In genomic region chr2:91042651-91043398, GRCm38 (mm10) we compare ENCODE assay signal across 9 mouse cellular contexts. TPM values are rescaled to one million over a fixed set of nuclear protein-coding genes. Genes with fewer than 3 reads are reported as not detected.
DNase-seq lines count a peak whose midpoint lies in the region; ATAC-seq lines count a peak whose summit lies in the region.
"Had no signal": no experiment of that assay in that cellular context is flagged by ENCODE, and none has a peak within 500 bp of the region (broad histone marks: within the 10 kb centered on the region; RNA-seq: fewer than 3 reads in every experiment).

No protein-coding gene starts in this region.

- H3K36me3 ChIP-seq in kidney, embryonic 14.5 days (ENCODE audit: control insufficient read depth, insufficient read depth, low read length), result no peaks in the 10 kb centered on the region
- no peaks in the 10 kb centered on the region for H3K36me3 ChIP-seq in kidney, embryonic 16.5 days (ENCODE audit: insufficient read depth, low read length)

- no peak overlapping the region for H3K4me2 ChIP-seq in kidney, embryonic 14.5 days (replicated peaks; ENCODE audit: low read depth, low read length)
- H3K4me2 ChIP-seq in kidney, embryonic 16.5 days (replicated peaks; ENCODE audit: low read depth, low read length), result no peak overlapping the region

- peak; percentile 17; the same call in 1 of the 2 replicates for ATAC-seq in kidney, embryonic 14.5 days (ENCODE audit: low FRiP score, low TSS enrichment)
- no peak; the same call in 1 of the 2 replicates for ATAC-seq in kidney, embryonic 16.5 days (ENCODE audit: low FRiP score, low TSS enrichment)
- ATAC-seq in granulocyte monocyte progenitor cell, adult 5-6 weeks (replicated peaks; ENCODE audit: poor library complexity, severe bottlenecking), result peak; percentile 98
- peak; percentile 81 for ATAC-seq in monocyte, adult 5-6 weeks (replicated peaks; ENCODE audit: insufficient number of reproducible peaks, low FRiP score, low TSS enrichment, poor library complexity, severe bottlenecking)

- H3K4me1 ChIP-seq in kidney, embryonic 14.5 days (ENCODE audit: control insufficient read depth, insufficient read depth, low read length), result no peaks in the 10 kb centered on the region
- H3K4me1 ChIP-seq in kidney, embryonic 16.5 days (ENCODE audit: insufficient read depth, low read length), result peaks cover 4% of the 10 kb centered on the region; the same call in 1 of the 2 replicates

- H3K27me3 ChIP-seq in kidney, embryonic 14.5 days (ENCODE audit: control insufficient read depth, insufficient read depth, low read length), result no peaks in the 10 kb centered on the region
- no peaks in the 10 kb centered on the region for H3K27me3 ChIP-seq in kidney, embryonic 16.5 days (ENCODE audit: insufficient read depth, low read length)

- no peaks in the 10 kb centered on the region for H3K9me3 ChIP-seq in kidney, embryonic 14.5 days (ENCODE audit: control insufficient read depth, low read length)
- H3K9me3 ChIP-seq in kidney, embryonic 16.5 days (ENCODE audit: low read length), result no peaks in the 10 kb centered on the region

- no peak overlapping the region for H3K9ac ChIP-seq in kidney, embryonic 14.5 days (ENCODE audit: low read depth, low read length)
- no peak overlapping the region for H3K9ac ChIP-seq in kidney, embryonic 16.5 days (replicated peaks; ENCODE audit: low read length)

- H3K4me3 ChIP-seq in kidney, embryonic 14.5 days (ENCODE audit: low read length), result no peak overlapping the region
- H3K4me3 ChIP-seq in kidney, embryonic 16.5 days (ENCODE audit: low read length), result no peak overlapping the region

- DNase-seq in CD8-positive naive resting alpha-beta T cell, adult 2 months (ENCODE audit: low read depth in 2 of 2, low spot score in 2 of 2), result peak; percentile 39 to 41
- no peak for DNase-seq in MN1 (ENCODE audit: low spot score)
- DNase-seq in adrenal gland, adult 8-10 months, result no peak
- no peak for DNase-seq in spleen, postnatal 14 days (ENCODE audit: low spot score in 2 of 2)
- DNase-seq: cerebellum, adult 2 months had no signal

- no peak overlapping the region for H3K27ac ChIP-seq in kidney, embryonic 14.5 days (ENCODE audit: low read depth, low read length)
- no peak overlapping the region for H3K27ac ChIP-seq in kidney, embryonic 16.5 days (ENCODE audit: low read length)

- WGBS in kidney, embryonic 14.5 days, result 63% methylated on average over 21 of the region's 21 CpGs
- 65% methylated on average over 21 of the region's 21 CpGs for WGBS in kidney, embryonic 16.5 days

RNA-seq across cellular contexts. Expression of gene Rapsn, which starts 7.4 kb away (rescaled TPM):
- polyA plus RNA-seq in kidney, embryonic 14.5 days (2014; fragmentation: Nextera tagmentation; extraction: Ambion mirVana), result 0.74 and 2.0 TPM in 2 replicates
- 2.4 and 3.0 TPM in 2 replicates for polyA plus RNA-seq in kidney, embryonic 16.5 days (2015; fragmentation: Nextera tagmentation; extraction: Ambion mirVana)
- total RNA-seq in granulocyte monocyte progenitor cell, adult 5-6 weeks (2014; fragmentation: Nextera tagmentation), result 1.5 and 8.2 TPM in 2 replicates
- 0.39 TPM in 1 of 2 replicates, not detected in the other for total RNA-seq in granulocyte monocyte progenitor cell, adult 5-6 weeks (2017)
- total RNA-seq in monocyte, adult 5-6 weeks (2017), result 4.3 TPM in 1 of 3 replicates, not detected in the others
- 1 to 10 TPM; 1.6 to 7.5 (median 3.5) TPM for total RNA-seq in adrenal gland, adult 8-10 months (2022)

RNA-seq across cellular contexts. Expression of gene Psmc3, which starts 11.0 kb away (rescaled TPM):
- 356 and 399 TPM in 2 replicates for polyA plus RNA-seq in kidney, embryonic 14.5 days (2014; fragmentation: Nextera tagmentation; extraction: Ambion mirVana)
- 357 and 361 TPM in 2 replicates for polyA plus RNA-seq in kidney, embryonic 16.5 days (2015; fragmentation: Nextera tagmentation; extraction: Ambion mirVana)
- 155 and 159 TPM in 2 replicates for total RNA-seq in granulocyte monocyte progenitor cell, adult 5-6 weeks (2014; fragmentation: Nextera tagmentation)
- 282 TPM in 2 replicates for total RNA-seq in granulocyte monocyte progenitor cell, adult 5-6 weeks (2017)
- total RNA-seq in monocyte, adult 5-6 weeks (2017), result 235 to 255 TPM (median 248 TPM) in 3 replicates
- 100 to 1,000 TPM; 172 to 187 (median 179) TPM for total RNA-seq in adrenal gland, adult 8-10 months (2022)

RNA-seq across cellular contexts. Expression of gene Slc39a13, which starts 27.4 kb away (rescaled TPM):
- polyA plus RNA-seq in kidney, embryonic 14.5 days (2014; fragmentation: Nextera tagmentation; extraction: Ambion mirVana), result 31.1 and 32.8 TPM in 2 replicates
- 44.6 and 57.9 TPM in 2 replicates for polyA plus RNA-seq in kidney, embryonic 16.5 days (2015; fragmentation: Nextera tagmentation; extraction: Ambion mirVana)
- 10.0 and 35.1 TPM in 2 replicates for total RNA-seq in granulocyte monocyte progenitor cell, adult 5-6 weeks (2014; fragmentation: Nextera tagmentation)
- 4.8 and 9.4 TPM in 2 replicates for total RNA-seq in granulocyte monocyte progenitor cell, adult 5-6 weeks (2017)
- total RNA-seq in monocyte, adult 5-6 weeks (2017), result 15.6 to 33.3 TPM (median 26.7 TPM) in 3 replicates
- total RNA-seq in adrenal gland, adult 8-10 months (2022), result 10 to 100 TPM; 31.4 to 57.3 (median 43.5) TPM

RNA-seq across cellular contexts. Expression of gene Spi1, which starts 39.4 kb away (rescaled TPM):
- 2.2 and 3.7 TPM in 2 replicates for polyA plus RNA-seq in kidney, embryonic 14.5 days (2014; fragmentation: Nextera tagmentation; extraction: Ambion mirVana)
- polyA plus RNA-seq in kidney, embryonic 16.5 days (2015; fragmentation: Nextera tagmentation; extraction: Ambion mirVana), result 3.3 and 4.2 TPM in 2 replicates
- total RNA-seq in granulocyte monocyte progenitor cell, adult 5-6 weeks (2014; fragmentation: Nextera tagmentation), result 208 and 244 TPM in 2 replicates
- 114 and 139 TPM in 2 replicates for total RNA-seq in granulocyte monocyte progenitor cell, adult 5-6 weeks (2017)
- total RNA-seq in monocyte, adult 5-6 weeks (2017), result 306 to 616 TPM (median 505 TPM) in 3 replicates
- 1 to 10 TPM; 6.3 to 9.6 (median 7.9) TPM for total RNA-seq in adrenal gland, adult 8-10 months (2022)

Comparison
In these comparisons a context has a peak if more than half of its experiments do, and no peak if none do; other contexts are left out.
1. DNase-seq: peak in CD8-positive naive resting alpha-beta T cell, adult 2 months (2 of 2); none in MN1 (single experiment), adrenal gland, adult 8-10 months (single experiment) and spleen, postnatal 14 days (0 of 2).